Mouse (Mus musculus) common myeloid progenitor, adult 5-6 weeks (primary cell): ENCODE results near the gene Hrh2. TPM values are rescaled to one million over a fixed set of nuclear protein-coding genes. Genes with fewer than 3 reads are reported as not detected.

Experiments used
- ATAC-seq: replicated peaks from 2 replicates; pipeline ENCODE4 v1.8.0; 2016; ENCODE audit warnings: low read depth, mild to moderate bottlenecking, moderate TSS enrichment, inconsistent platforms; ENCODE audit not compliant: poor library complexity, severe bottlenecking
- total RNA-seq: library from RNA; stranded (forward); fragments of 200-1000, 187-1606 nt; gene quantifications from 2 replicates; pipeline ENCODE4 v1.2.3, GENCODE M21; 2017

Hrh2 gene
- total RNA-seq, 1 experiment from 2014 or later: 3.8 TPM

DNA sequence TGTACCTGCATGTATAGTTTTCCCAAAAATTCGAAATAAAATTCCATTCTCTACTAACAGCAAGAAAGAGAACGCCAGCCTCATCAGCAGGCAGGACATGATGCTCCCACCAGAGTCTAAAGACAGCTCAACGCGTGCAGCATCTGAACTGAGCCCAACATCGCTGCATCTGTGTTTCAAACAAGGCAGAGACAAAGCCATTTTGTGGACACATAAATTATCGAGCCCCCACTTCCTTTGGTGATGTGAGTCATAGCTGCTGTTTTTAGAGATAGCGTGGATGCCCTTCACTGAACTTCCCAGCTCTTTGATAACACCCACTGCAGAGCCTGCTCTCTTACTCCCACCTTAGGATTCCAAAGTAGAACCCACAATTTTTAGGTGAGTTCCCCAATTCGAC is 16.5 kb upstream of the Hrh2 start:
- peak; percentile 85 for ATAC-seq

- ATAC-seq: no peak
These were observed 15.4 kb upstream of the Hrh2 start for GRCm38 (mm10) chr13:54176406-54177020.

DNA sequence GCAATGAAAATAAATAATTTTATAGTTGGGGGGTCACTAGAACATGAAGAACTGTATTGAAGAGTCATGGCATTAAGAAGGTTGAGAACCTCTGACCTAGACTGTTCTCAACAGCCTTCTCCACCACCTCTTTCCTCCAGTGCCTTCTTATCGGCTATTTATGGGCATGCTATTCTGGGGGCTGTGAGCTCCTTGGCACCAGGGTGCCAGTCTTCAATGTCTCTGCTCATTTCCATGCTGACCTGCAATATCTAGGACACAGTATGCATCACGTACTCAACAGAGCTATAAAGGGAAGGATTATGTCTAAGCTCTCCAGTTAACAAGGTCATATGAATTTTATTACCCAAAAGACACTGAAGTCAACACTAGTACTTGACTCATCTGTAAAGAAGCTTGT is 14.6 kb upstream of the Hrh2 start:
- no peak for ATAC-seq

DNA sequence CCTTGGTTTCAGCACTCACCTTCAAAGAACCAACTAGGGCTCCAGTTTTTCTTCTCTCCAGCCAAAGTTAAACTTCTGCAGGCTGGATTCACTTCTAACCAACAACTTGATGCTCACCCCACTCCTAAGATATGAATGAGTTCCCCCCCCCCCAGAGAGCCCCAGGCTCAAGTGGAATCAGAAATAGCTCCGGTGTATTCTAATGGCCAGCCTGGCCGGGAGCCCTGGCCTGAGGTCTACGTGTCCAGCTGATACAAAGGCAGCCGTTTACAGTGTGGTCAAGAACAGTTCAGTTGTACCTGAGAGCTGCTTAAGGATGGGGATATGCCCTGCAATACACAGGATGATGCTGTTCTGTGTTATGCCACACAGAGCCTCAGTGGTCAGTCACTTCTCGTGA is 13.3 kb upstream of the Hrh2 start:
- ATAC-seq: no peak

DNA sequence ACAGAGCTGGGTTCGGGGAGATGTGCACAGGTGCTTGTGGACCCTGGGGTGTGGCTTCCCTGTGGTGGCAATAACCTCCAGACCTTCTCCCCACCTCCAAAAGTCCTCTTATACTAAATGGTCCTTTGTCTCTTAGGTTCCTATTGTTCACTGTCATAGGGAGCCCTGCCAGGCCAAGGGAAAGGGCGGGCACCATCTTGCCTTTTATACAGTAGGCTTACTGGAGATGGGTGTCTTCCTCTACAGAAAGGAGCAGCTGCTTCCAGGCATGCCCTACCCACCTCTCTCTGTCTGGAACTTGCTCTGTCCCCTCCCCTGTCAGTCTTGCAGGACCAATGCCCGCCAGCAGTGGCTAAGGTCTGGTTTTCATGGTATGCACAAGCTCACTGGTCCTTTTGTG is 12.0 kb upstream of the Hrh2 start:
- ATAC-seq: no peak

DNA sequence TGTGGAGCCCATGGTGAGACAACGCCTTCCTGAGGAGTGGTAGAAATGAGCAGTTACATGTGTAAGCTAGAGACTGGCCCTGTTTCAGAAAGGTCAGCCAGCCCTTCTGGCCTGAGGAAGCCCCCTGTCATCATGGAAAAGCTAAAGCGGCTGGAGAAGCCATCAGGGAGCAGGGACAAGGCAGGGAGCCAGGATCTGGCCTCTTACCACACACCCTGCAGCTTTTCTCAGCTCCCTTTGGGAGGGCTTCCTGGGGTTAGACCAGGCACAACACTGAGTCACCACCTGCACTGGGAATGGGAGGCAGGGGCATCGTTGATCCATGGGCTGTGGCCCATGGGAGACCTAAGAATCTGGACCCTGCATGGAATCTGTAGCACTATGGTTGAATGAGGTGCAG is 11.5 kb upstream of the Hrh2 start:
- ATAC-seq: no peak

DNA sequence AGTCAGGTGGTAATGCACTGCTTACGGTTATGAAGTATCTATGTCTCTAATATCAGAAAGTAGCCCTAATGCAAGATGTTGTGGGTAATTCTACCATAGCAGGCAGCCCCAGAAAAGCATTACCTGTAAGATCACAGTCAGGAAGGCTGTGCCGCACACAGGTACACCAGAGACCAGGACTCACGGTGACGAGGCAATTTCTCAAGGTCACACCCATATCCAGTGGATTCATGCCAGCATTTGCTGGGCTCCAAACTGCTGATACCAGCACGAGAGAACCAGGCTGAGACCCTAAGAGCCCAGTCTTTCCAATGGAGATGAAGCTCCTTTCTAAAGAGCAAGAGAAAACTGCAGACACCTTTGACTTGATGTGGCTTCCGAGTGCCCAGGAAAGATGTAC is 10.6 kb upstream of the Hrh2 start:
- ATAC-seq: no peak

DNA sequence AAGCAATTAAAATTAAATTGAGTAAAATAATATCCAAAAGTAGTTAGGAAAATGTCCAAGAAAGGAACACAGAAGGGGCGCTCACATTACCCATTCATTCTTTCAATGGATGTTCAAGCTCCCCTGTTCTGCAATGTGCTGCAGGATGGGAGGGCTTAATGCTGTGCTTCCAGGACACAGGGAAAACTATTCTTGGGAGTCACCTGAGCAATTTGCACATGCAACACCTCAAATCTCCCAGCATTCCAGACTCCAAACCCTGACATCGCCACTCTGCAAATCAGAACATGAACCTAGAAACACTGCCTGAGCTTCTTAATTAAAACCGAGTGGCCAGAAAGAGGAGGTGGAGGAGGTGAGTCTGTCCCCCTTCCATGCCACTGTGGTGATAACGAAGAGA is 10.0 kb upstream of the Hrh2 start:
- no peak for ATAC-seq

- peak; percentile 43 for ATAC-seq
These were observed 5.5 kb upstream of the Hrh2 start for GRCm38 (mm10) chr13:54186394-54186793.

- peak; percentile 69 for ATAC-seq
These were observed 3.7 kb upstream of the Hrh2 start for GRCm38 (mm10) chr13:54188190-54188706.

- peak; percentile 9; the same call in 1 of the 2 replicates for ATAC-seq
These were observed 2.0 kb upstream of the Hrh2 start for GRCm38 (mm10) chr13:54189896-54190295.

GRCm38 (mm10) chr13:54191181-54191580 is 748 bp upstream of the Hrh2 start:
- ATAC-seq: no peak

DNA sequence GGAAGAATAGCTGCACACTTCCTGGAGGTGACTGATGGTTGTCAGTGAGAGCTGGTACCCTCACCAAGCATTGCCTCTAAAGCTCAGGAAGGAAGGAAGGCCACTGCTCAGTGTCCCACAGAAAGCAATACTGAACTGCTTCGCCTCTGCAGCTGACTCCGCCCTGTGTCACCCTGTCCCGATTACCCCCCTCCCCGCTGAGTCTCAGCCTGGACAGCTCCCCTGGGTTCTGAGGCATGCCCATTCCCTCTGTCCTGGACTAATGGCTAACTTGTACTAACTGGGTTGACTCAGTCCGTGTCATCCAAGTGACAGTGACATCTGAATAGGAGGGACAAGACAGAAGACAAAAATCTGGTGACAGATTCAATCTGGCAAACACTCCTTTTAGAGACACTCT is 1.7 kb downstream of the Hrh2 start:
- no peak for ATAC-seq

DNA sequence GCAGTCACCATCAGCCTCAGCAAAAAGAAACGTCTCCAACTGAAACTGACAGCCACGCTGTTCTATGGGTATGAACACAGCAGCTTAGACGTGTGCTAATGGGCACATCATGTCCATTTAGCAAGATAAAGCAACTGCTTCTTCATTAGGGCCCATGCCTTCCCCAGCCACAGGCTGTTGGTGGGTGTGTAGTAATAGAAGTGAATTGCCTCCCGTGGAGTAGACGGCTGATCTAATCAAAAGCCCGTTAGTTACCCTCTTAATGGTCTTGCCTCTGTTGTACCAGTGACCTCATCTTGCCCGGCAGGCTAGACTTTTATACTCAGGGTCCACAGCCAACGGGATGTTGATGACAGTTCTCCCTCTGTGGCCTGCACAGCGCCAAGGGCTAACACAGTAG is 7.1 kb downstream of the Hrh2 start:
- no peak for ATAC-seq

DNA sequence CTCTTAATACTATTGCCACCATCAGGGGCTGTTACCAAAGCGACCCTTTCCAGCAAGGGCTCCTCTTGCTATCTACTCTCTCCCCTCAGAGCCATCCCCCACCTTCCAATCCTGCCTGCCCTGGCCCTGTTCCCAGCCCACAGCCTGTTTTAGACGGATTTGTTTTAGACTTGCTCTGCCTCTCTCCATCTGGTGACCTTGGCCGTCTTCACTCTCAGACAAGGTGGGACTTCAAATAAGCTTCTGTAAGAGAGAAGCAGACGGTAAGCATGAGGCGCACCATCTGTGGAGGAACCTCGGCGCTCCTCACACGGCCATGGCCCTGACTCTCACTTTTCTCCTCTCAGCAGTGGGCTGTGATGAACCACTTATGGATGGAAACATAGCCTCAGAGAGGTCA is 10.5 kb downstream of the Hrh2 start:
- no peak for ATAC-seq

DNA sequence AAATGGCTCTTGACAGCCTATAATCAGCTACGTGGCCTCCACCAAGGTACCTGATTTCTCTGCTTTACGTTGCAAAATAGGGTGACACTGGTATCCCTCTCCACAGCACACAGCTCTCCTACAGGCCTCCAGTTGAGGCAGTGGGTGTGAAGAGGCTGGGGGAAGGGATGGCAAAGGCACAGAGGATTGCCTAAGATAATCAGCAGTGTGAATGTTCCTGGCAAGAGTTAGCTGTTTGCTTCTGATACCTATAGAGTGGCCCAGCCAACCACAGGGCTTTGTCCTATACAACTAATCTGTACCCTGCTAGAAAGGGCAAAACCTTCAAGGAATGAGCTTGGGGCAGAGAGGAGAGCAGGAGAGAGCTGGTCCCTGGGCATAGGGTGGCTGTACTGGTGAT is 11.5 kb downstream of the Hrh2 start:
- ATAC-seq: no peak

DNA sequence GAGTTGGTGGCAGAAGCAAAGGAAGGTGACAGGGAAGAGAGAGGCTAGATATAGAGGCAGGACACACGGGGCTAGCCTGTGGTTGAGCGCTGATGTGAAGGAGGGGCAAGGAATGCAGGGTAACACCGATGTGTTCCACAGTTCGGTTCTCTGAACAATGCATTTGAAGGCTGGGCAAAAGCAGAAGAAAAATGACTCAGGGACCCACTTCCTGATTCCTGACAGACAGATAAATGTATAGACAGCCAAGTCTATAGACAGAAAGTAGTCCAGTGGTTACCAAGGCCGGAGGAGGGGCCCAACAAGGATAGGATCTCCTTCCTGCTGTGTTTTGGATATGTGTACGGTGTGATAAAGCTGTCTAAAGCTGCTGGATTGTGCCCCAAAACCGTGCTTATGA is 13.3 kb downstream of the Hrh2 start:
- ATAC-seq: peak; percentile 57

GRCm38 (mm10) chr13:54206140-54206753 is 14.3 kb downstream of the Hrh2 start:
- no peak for ATAC-seq

DNA sequence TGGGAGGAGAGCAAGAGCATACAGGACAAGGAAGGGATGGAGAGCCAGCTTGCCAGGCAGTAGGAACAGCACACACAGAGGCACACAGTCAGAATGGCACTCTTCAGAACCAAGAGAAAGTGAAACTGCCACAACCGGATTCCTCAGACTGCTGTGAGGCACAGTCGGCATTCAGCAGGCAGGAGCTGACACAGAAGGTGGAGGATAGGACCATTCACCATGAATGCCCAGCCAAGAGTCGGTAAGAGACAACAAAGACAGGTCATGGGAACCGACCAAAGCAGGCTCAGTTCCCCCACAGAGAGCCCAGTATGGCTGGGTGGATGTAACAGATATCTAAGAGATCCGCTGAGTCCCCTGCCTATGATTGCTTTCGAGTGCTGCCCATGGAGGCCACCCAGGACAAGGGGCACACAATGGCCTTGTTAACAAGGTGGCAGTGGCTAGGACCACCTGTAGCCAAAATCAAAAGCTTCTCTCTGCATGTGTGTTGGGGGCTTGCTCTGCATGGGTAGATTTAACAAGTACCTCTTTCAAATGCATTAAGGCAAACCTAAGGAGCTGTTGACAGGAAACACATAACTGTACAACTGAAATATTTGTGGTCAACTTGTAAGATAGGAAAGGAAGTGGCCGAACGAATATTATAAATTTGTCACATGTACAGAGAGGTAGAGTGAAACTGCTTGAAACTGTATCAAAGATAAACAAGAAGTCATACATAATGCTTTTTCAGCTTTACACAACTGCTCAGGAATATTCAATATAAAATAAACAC is 17.7 kb downstream of the Hrh2 start:
- peak; percentile 50 for ATAC-seq

DNA sequence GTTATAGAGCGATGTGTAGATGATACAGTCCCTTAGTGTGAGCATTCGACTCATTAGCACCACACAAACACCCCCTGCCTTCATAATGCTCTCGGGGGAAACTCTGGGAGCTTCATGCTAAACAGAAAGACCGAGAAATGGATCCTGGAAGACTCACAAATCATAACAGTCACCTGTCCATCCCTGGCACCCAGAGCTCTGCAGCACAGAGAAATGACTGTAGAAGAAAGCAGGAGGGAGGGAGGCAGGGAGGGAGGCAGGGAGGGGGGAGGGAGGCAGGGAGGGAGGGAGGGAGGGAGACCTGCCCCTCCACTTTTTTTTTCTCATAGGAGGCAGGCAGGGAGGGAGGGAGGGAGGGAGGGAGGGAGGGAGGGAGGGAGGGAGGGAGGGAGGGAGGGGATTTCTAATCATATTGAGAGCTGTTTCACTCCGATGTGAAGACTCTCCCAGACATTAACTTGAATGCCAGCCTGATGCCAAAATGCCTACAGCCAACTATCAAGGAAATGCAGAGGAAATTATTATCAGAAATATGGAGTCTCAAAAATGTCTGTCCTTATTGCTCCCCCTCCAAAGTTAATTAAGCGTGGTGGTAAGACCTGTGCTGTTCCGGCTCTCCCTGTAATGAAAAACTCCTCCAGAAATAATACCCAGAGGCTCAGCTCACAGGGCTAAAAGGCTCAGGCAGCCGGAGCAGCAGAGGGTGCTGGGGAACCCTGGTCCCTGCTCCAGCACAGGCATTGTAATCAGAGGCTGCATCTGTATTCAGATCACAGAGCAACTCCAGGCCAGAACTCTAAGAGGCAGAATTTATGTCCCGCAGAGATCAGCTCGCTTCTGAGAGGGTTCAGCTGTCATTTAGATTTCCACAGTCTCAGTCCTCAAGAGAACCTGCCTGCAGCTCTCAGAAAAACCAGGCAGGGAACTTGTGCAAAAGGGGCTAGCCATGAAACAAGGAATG is 19.9 kb downstream of the Hrh2 start:
- ATAC-seq: no peak
